Mouse (Mus musculus): ENCODE measurements around the gene Tmc4.
A peak's percentile ranks its signal among the peaks of the same experiment; 100 is the strongest.

Tmc4 gene

DNA sequence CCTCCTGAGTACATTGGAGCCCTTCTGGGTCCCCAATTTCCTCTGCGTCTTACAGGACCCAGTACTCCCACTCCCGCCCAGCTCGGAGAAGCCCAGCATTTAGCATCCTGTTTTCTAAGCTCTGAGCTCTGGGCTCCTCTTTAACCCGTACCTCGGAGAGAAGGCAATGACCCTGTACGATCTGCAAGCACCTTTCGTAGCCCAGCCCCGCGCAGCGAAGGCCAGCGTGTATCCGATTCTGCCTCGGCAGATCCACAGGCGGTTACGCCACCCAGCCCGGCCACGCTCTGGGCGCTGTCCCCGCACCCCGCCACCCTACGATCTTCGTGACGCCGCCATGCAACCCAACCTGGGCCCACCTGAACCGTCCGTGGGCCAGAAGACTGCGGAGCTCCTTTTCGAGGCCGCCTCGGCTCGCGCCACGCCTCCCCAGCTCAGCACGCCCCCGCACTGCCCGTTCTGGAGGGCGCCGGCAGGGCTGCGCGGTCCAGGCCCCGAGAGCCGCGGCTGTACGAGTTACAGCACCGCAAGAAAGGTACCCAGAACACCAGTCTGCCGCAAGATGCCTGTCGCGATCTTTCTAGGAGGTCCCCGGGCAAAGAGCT is 15.1 kb upstream of the Tmc4 start, which contains the start of gene Tsen34:
Tsen34 (plus strand) TSS at position 482 of the 605 bp plus-strand sequence.
- no peak for DNase-seq

- no peak for DNase-seq
Measured at GRCm38 (mm10) chr7:3691919-3692318, 14.6 kb upstream of the Tmc4 start.

- no peak for DNase-seq
Measured at GRCm38 (mm10) chr7:3685400-3686187, 8.2 kb upstream of the Tmc4 start.

DNA sequence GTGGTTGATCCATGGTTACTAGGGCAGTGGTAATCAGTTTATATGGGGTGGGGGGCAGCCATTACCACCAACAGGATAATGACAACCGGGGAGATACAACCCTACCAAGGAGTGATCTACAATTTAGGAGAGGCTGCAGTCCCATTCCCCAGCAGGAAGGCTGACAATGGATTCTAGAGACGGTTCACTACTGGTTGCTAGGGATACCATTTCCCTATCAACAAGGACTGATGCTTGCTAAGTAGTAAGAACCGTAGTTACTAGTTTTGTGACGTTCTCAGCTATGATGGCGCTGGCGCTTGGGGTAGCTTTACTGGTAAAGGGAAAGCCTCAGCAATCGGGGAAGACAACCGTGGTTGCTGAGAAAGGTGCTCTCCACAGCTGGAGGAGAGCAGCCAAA is 7.3 kb upstream of the Tmc4 start:
- no peak for DNase-seq

GRCm38 (mm10) chr7:3683908-3684550 is 6.7 kb upstream of the Tmc4 start:
- no peak for DNase-seq

GRCm38 (mm10) chr7:3676371-3676770 is 982 bp downstream of the Tmc4 start:
- DNase-seq, result no peak

DNA sequence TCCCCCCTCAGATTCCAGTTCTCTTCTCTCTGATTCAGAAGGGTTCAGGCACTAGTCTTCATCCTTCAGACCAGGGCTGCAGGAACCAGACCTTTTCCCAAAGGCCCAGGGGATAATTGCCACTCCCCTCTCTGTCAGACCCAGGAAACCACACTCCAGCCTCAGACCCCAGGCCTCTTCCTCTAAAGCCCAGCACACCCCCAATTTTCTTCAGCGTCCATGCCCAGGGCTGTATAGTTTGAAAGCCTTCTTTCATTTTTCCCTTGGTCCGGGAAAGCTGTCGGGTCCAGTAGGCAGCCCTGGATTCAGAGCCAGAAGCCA is 2.2 kb downstream of the Tmc4 start:
- no peak for DNase-seq

DNA sequence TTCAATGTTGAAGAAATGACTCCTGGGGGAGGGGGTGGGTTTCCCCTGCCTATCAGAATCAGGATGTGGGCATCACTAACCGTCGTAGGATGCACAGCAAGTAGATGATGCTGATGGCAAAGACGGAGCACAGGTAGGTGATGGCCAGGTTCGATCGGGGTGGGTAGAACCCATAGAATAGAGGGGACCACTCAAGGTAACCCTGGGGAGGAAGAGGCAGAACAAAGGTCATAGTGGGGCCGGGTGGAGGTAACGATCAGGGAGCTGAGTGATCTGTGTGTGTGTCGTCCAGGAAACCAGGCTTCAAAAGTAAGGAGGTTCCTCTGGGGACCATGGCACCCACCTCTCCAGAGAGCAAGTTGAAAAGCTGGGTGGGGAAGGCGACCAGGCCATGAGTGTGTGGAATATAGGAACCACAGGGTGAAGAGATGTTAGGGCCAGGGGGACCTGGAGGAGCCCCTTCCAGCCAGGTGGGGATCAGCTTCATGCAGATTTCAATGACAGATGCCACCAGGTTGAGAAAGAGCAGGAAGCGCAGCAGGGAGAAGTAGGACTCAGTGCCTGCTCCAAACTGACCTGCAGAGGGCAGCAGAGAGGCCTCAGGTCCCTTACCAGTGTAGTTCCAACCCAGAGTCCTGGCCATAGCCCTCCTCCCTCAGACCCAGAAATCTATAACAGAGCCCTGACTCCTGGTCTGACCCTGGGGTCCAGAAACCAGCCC is 2.7 kb downstream of the Tmc4 start:
- DNase-seq, result peak; percentile 85

GRCm38 (mm10) chr7:3666921-3667391 is 10.4 kb downstream of the Tmc4 start:
- no peak for DNase-seq

DNA sequence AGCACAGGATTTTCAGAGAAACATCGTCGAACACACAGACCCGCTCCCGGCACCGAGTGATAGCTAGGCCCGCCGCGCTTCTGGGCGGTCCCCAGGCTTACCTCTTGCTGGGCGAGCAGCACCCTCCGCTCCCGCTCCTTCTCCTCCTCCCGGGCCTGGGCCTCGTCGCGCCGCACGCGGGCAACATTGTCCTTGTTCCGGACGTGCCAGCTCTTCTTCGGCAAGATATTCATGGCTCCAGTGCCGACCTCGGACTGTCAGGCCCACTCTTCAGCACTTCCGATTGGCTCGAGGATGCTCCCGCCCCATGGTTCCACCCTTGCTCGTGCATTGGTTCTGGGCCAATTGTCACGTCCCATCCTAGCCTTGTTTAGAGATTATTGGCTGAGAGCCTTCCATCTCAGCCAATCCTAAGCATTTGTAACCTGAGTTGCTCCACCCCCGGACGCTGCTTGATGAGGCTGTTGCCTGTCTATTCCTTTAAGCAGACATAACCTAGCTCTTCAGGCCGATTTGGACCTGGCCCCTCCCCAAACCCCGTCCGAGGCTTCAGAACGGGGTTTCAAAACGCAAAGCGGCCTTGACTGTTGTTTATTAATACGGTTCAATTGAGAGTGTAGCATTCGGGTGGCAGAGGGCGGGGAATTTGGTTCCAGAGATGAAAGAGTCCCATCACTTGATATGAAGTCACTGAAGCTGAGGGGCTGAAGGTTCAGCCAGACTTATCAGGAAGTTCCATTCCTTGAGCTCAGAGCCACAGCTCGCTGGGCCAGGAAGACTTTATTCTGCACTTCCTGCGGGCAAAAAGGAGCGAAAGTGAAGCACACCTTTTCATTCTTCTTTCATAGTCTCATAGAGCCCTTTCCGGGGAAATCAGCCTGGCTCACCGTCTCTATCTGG is 11.9 kb downstream of the Tmc4 start, which contains the start of gene Leng1:
Leng1 (minus strand) TSS at position 626 of the 900 bp plus-strand sequence.
- peak; percentile 96 for DNase-seq

GRCm38 (mm10) chr7:3664524-3665214 is 12.7 kb downstream of the Tmc4 start:
- DNase-seq, result peak; percentile 50

DNA sequence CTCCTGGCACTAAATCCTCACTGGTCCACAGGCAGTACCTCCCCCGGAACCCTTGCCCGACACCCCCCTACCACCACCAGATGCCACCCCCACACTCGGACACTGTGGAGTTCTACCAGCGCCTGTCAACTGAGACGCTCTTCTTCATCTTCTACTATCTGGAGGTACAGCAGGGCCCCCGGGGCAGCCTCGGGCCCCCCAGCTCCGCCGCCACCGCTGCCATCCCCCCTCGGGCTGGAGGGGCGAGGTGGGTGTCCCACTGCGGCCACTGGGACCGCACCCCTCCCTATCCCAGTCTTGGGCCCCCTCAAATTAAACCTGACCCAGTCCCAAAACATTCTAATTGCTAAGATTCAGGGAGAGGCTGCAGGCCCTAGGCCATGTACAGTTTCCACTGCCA is 18.8 kb downstream of the Tmc4 start:
- DNase-seq, result no peak

- no peak for DNase-seq
Measured at GRCm38 (mm10) chr7:3656966-3657365, 20.4 kb downstream of the Tmc4 start.

- DNase-seq, result no peak
Measured at GRCm38 (mm10) chr7:3646641-3647040, 30.7 kb downstream of the Tmc4 start.

DNA sequence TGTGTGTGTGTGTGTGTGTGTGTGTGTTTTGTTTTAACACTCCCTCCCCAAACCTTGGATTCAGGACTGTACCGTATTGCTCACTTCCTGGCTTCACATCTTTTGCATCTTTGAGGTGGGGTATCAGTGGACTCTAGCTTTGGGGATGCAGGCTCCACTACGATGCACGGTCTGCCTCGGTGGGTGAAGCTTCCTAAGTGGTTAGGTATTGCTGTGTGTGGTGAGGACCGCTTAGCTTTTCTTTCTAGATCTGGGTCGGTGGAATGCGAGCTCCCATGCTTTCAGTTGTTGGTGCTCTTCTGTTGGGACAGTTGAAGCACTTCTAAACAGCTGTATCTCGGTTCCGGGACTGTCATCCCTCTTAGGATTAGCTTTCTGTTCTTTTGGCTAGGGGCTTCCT is 31.2 kb downstream of the Tmc4 start:
- no peak for DNase-seq

DNA sequence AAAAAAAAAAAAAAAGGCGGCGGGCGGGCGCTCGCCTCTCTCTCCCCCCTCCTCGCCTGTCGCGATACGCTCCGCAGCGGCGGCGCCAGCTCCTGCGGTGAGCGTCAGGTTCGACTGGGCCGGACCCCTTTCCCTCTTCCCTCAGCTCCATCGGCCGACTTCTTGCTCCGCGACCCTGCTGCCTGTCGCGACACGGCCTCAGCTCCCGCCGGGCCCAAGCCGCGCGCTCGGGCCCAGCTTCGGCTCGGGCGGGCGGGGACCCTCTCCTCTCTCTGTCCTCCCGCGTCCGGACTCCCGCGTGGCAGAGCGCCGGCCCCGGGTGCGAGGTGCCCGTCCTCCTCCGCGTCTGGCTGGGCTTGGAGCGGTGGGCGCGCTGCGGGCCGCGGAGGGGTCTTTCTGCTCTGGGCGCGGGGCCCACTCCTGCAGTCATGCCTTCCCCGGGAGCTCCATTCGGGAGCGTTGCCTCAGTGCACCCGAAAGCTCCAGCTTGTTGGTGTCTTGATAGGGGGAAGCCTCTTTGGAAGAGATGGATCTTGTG is 31.8 kb downstream of the Tmc4 start:
- no peak for DNase-seq

- peak; percentile 96 for DNase-seq
Measured at GRCm38 (mm10) chr7:3644672-3645487, 32.5 kb downstream of the Tmc4 start, which contains the start of gene Cnot3. Cnot3 (plus strand) TSS chr7:3645268.

DNA sequence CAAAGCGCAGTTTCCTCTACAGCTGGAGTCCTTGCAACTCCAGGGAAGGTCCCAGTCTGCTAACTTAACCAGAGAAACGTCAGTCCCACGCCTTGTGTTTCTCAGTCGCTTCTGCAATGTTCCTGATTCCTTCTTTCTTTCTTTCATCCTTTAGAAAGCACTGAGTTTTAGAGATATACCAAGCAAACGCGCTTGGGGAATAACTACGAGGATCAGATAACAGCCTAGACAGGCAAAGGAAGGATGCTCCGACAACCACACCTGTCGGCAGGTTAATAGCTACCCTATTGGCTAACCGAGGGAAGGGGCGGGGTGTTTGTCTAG is 33.0 kb downstream of the Tmc4 start:
- DNase-seq, result no peak

DNA sequence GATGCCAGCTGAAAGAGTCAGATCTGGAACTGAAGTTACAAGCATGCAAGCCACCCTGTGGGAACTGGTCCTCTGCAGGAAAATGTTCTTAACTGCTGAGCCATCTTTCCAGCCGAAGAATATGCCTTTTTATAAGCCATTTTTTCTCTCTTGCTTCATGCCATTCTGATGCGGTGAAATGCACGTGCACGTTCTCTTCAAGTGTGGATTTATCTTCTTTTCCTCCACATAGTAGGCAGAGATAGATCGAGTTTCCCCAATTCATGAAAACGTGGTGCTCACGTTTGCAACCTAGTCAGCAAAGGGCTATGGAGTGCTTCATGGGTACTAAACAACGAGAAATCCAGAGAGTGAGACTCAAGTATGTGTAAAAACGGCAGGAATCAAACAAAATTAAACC is 33.5 kb downstream of the Tmc4 start:
- no peak for DNase-seq

GRCm38 (mm10) chr7:3643412-3643811 is 33.9 kb downstream of the Tmc4 start:
- DNase-seq, result no peak

DNA sequence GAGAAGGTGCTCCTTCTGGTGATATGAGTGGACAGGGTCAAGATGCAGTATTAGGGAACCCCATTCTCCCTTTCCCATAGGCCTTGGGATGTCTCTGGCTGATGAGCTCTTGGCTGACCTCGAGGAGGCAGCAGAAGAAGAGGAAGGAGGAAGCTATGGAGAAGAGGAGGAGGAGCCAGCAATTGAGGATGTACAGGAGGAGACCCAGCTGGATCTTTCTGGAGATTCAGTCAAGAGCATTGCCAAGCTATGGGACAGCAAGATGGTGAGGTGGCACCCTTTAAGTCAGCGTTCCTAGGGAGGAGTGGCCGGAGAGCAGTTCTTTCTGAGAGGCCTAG is 46.9 kb downstream of the Tmc4 start:
- DNase-seq, result no peak
